ENCODE assay signal across 7 mouse cellular contexts in the genomic region with DNA sequence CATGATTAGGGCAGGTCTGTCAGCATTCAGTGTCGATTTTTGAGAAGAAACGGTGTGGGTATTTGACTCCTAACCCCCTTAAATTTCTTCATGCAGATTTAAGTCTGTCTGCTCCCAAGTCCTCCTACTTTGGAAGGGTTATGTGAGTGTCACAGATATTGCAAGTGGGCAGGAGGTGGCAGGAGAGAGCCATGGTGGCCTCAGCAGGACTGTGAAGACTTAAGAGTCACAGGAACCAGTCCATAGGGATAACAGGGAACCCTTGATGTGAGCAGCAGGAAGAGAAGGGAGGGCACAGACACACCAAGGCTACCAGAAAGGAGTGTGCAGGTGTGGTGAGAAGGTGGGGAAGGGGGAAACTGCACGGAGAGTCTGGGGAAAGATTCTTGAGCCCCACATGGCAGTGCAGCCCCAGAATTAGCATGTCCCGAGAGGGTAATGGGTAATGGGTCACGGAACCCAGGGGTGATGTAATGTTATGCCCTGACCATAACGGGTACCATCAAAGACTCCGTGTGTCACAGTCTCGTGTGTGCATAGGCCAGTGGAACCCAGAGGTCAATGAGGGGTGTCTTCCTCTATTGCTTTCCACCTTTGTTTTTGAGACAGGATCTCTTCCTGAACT.
A peak's percentile ranks its signal among the peaks of the same experiment; 100 is the strongest.
DNase-seq lines count a peak whose midpoint lies in the region; ATAC-seq and TF ChIP-seq lines count a peak whose summit lies in the region.

No protein-coding gene starts in this region.

- H3K4me1 ChIP-seq in heart, postnatal 0 days (ENCODE audit: control insufficient read depth, insufficient read depth): peaks cover 21% of the 10 kb centered on the region

- no peak overlapping the region for H3K9ac ChIP-seq in heart, postnatal 0 days (replicated peaks; ENCODE audit: low read depth, low read length)

- H3K4me2 ChIP-seq in heart, postnatal 0 days (ENCODE audit: low read depth, low read length): no peak overlapping the region

- no peaks in the 10 kb centered on the region for H3K79me2 ChIP-seq in C2C12 (ENCODE audit: control insufficient read depth, insufficient read depth)

- ATAC-seq in Patski: peak; percentile 51
- peak; percentile 76; the same call in 1 of the 2 replicates for ATAC-seq in heart, postnatal 0 days (ENCODE audit: insufficient read depth, low read depth)

- H3K27me3 ChIP-seq in C2C12 (ENCODE audit: control insufficient read depth, insufficient read depth, insufficient read length): peaks cover 12% of the 10 kb centered on the region
- H3K27me3 ChIP-seq in Patski: no peaks in the 10 kb centered on the region
- H3K27me3 ChIP-seq in heart, postnatal 0 days (ENCODE audit: control insufficient read depth, insufficient read depth, low read length): peaks cover 10% of the 10 kb centered on the region; the same call in 1 of the 2 replicates

- CTCF ChIA-PET in Patski (lab: Charles Lee): no interaction called here

- no peak for TF ChIP-seq EP300 in heart, postnatal 0 days (IDR thresholded peaks at IDR 0.05; ENCODE audit: low read depth)

- peak; percentile 41 for TF ChIP-seq CTCF in C2C12 (IDR thresholded peaks at IDR 0.05; ENCODE audit: control insufficient read depth, insufficient read depth, insufficient read length)
- TF ChIP-seq CTCF in Patski (IDR thresholded peaks at IDR 0.05): peak; percentile 95
- TF ChIP-seq CTCF in heart, postnatal 0 days (IDR thresholded peaks at IDR 0.05; ENCODE audit: low read depth): peak; percentile 95
- TF ChIP-seq CTCF in layer of hippocampus, adult 2 months (conservative IDR thresholded peaks at IDR 0.05): peak; percentile 85

- WGBS in heart, postnatal 0 days: 44% methylated on average over 8 of the region's 8 CpGs

- in situ Hi-C loops in Patski (cut with MboI; ENCODE audit: low pct_unique_long_range_greater_than_20kb): loop anchor here (5.0 to 10.0 kb wide), 5 partner anchors 117 to 1002 kb away; no protein-coding TSS in a partner anchor

- no peaks in the 10 kb centered on the region for H3K9me3 ChIP-seq in heart, postnatal 0 days (replicated peaks; ENCODE audit: control insufficient read depth, low read length)

- no peak overlapping the region for H3K4me3 ChIP-seq in C2C12 (ENCODE audit: insufficient read depth, poor library complexity, severe bottlenecking)
- H3K4me3 ChIP-seq in heart, postnatal 0 days (ENCODE audit: low read depth, low read length): no peak overlapping the region
- H3K4me3 ChIP-seq in layer of hippocampus, adult 2 months: no peak overlapping the region

- no peaks in the 10 kb centered on the region for H3K36me3 ChIP-seq in C2C12 (ENCODE audit: control insufficient read depth, insufficient read depth)
- H3K36me3 ChIP-seq in heart, postnatal 0 days (replicated peaks; ENCODE audit: control insufficient read depth, insufficient read depth, low read length): no peaks in the 10 kb centered on the region

- no peak overlapping the region for H3K27ac ChIP-seq in heart, postnatal 0 days (ENCODE audit: low read depth)
- H3K27ac ChIP-seq in layer of hippocampus, adult 2 months: no peak overlapping the region

- H3K79me3 ChIP-seq in C2C12 (ENCODE audit: low read depth): no peaks in the 10 kb centered on the region

- POLR2A ChIA-PET in Patski (lab: Charles Lee): no interaction called here

- no peak overlapping the region for H3ac ChIP-seq in C2C12 (ENCODE audit: control insufficient read depth, insufficient read length, low read depth)

- DNase-seq in Patski (ENCODE audit: low read depth, low spot score): peak; percentile 49
- peak; percentile 81 for DNase-seq in embryo, embryonic 10 days (ENCODE audit: low spot score)
- DNase-seq in heart, postnatal 0 days (ENCODE audit: low spot score): peak; percentile 78
- DNase-seq in layer of hippocampus, adult 2 months (ENCODE audit: low spot score in 2 of 2): peak; percentile 51 to 70
- peak; percentile 84 for DNase-seq in lung, postnatal 10 days
- peak; percentile 76 to 85 for DNase-seq in right cerebral cortex, postnatal 10 days (ENCODE audit: low spot score in 2 of 2)

TF ChIP-seq in C2C12, 6 proteins besides CTCF, POLR2A, EP300 and RAD21:
- no peak for TF ChIP-seq CEBPB (IDR thresholded peaks at IDR 0.05; ENCODE audit: low read depth)
- TF ChIP-seq FOSL1 (IDR thresholded peaks at IDR 0.05; ENCODE audit: insufficient read depth, low read length, poor library complexity, severe bottlenecking): no peak
- no peak for TF ChIP-seq MYOG (IDR thresholded peaks at IDR 0.05; ENCODE audit: control insufficient read depth, extremely low read depth, insufficient read length)

Comparison
In these comparisons a context has a peak if more than half of its experiments do, and no peak if none do; other contexts are left out.
1. CTCF ChIP-seq: peak in every context shown above with its lines; median percentile 95 in Patski; 95 in heart, postnatal 0 days; 85 in layer of hippocampus, adult 2 months; 41 in C2C12.